Mouse (Mus musculus): Measurements from ENCODE around the gene St7. TPM values are rescaled to one million over a fixed set of nuclear protein-coding genes. Genes with fewer than 3 reads are reported as not detected.

Gene St7
- polyA plus RNA-seq, 1 experiment = 4.4 TPM

DNA sequence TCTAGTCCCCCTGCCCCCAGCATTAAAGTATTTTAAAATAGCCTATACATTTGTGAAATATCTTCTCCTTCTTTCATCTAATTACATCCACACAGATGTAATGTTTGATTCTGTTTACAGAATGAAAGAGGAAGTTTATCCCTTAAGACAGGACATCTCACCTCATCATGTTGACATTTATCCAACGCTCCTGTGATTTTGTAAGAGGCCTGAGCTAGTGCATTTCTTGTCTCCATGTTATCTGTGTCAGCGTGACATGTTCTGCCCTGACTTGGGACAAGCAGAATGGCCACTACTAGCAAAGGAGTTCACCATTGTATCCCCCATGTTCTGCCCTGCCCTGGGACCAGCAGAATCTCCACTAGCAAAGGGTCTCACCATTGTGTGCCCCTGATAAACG is 270.7 kb downstream of the St7 start:
- 90% methylated on average over 3 of the region's 3 CpGs for WGBS
- DNase-seq (ENCODE audit: low read depth in 1 of 2, low spot score in 2 of 2) = no peak
- Histone ChIP-seq H3K27me3 (ENCODE audit: control insufficient read depth, insufficient read depth, low read length) (no peaks in the 10 kb centered on the region), H3K36me3 (ENCODE audit: control insufficient read depth, insufficient read depth, low read length) (no peaks in the 10 kb centered on the region), H3K27ac (ENCODE audit: insufficient read depth, low read length) (no peak overlapping the region), H3K4me3 (ENCODE audit: extremely low read depth, insufficient read depth, insufficient read length) (no peak overlapping the region), H3K4me1 (ENCODE audit: control insufficient read depth, insufficient read depth, insufficient read length) (no peaks in the 10 kb centered on the region)
- TF ChIP-seq POLR2A (IDR thresholded peaks at IDR 0.05; ENCODE audit: low read depth, low read length) (no peak), CTCF (IDR thresholded peaks at IDR 0.05; ENCODE audit: extremely low read depth, insufficient read depth, insufficient read length, insufficient replicate concordance) (no peak)

DNA sequence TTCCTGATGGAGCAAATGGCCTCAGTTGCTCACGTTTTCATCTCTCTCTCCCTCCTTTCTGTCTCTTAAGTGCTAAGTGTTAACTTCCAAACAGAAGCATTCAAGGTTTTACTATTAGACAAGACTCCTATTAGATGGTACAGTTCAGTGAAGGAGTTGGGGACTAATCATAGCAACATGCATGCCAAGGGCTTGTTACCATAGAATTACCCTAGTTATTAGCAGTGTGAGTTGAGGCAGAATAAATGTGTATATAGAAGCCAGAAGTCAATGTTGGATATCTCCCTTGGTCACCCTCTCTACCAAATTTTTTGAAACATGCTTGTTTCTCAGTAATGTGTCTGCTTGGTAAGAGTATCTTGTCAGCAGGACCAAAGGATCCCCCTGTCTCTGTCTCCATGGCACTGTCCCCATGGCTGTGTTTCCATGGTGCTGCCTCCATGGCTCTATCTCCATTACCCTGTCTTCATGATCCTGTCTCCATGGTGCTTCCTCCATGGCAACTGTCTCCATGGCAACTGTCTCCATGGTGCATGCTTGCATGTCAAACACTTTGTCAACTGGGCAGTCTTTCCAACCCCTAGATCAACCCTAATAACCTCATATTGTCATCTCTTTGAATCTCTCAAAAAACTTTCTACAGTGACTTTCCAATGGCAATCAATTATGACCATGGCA is 275.9 kb downstream of the St7 start:
- Histone ChIP-seq H3K4me1 (ENCODE audit: control insufficient read depth, insufficient read depth, insufficient read length) (no peaks in the 10 kb centered on the region), H3K27ac (ENCODE audit: insufficient read depth, low read length) (no peak overlapping the region), H3K36me3 (ENCODE audit: control insufficient read depth, insufficient read depth, low read length) (no peaks in the 10 kb centered on the region), H3K27me3 (ENCODE audit: control insufficient read depth, insufficient read depth, low read length) (no peaks in the 10 kb centered on the region), H3K4me3 (ENCODE audit: extremely low read depth, insufficient read depth, insufficient read length) (no peak overlapping the region)
- TF ChIP-seq POLR2A (IDR thresholded peaks at IDR 0.05; ENCODE audit: low read depth, low read length) (no peak), CTCF (IDR thresholded peaks at IDR 0.05; ENCODE audit: extremely low read depth, insufficient read depth, insufficient read length, insufficient replicate concordance) (no peak)
- DNase-seq (ENCODE audit: low read depth in 1 of 2, low spot score in 2 of 2) = no peak
- 89% methylated on average over 1 of the region's 1 CpGs for WGBS

DNA sequence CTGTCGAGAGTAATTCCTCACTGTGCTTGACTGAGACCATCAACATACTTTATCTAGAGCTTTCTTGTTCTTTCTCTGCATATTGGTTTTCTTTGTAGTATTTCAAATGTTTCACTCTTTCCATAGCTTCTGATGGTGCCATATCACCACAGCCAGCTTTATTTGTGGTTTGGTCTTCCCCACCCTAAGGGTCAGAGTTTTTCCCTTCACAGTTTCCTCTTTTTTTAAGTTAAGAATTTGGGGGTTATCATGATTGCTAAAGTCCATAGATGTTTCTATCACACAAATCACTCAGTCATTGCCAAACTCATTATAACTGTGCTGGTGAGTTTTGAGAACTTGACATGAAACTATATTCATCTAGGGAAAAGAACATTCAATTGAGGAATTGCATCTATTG is 277.1 kb downstream of the St7 start:
- no peaks in the 10 kb centered on the region for H3K36me3 ChIP-seq (ENCODE audit: control insufficient read depth, insufficient read depth, low read length)
- H3K27me3 ChIP-seq (ENCODE audit: control insufficient read depth, insufficient read depth, low read length) = no peaks in the 10 kb centered on the region
- DNase-seq (ENCODE audit: low read depth in 1 of 2, low spot score in 2 of 2) = no peak
- WGBS = 33% methylated on average over 1 of the region's 1 CpGs
- no peaks in the 10 kb centered on the region for H3K4me1 ChIP-seq (ENCODE audit: control insufficient read depth, insufficient read depth, insufficient read length)
- TF ChIP-seq POLR2A (IDR thresholded peaks at IDR 0.05; ENCODE audit: low read depth, low read length) = no peak
- no peak for TF ChIP-seq CTCF (IDR thresholded peaks at IDR 0.05; ENCODE audit: extremely low read depth, insufficient read depth, insufficient read length, insufficient replicate concordance)
- H3K27ac ChIP-seq (ENCODE audit: insufficient read depth, low read length) = no peak overlapping the region
- H3K4me3 ChIP-seq (ENCODE audit: extremely low read depth, insufficient read depth, insufficient read length) = no peak overlapping the region

DNA sequence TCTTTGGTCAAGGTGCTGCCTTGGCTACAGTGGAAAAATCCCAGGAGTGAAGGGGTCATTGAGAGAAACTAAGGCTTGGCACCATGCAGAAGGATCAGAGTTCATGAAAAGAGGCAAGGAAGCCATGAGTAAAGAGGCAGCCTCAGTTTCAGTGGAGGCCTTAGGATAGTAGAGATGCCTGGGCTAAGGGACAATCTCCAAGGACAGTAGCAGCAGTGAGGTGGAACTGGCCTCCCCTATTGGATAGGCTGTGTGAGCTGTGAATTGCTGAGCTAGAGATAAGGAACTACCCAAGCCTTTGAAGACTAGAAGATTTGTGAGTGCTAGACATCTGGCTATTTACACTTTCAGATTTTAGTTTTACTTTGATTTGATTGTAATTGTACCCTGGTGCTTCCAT is 278.7 kb downstream of the St7 start:
- no peak overlapping the region for H3K4me3 ChIP-seq (ENCODE audit: extremely low read depth, insufficient read depth, insufficient read length)
- TF ChIP-seq CTCF (IDR thresholded peaks at IDR 0.05; ENCODE audit: extremely low read depth, insufficient read depth, insufficient read length, insufficient replicate concordance) = no peak
- no peak for DNase-seq (ENCODE audit: low read depth in 1 of 2, low spot score in 2 of 2)
- no peak overlapping the region for H3K27ac ChIP-seq (ENCODE audit: insufficient read depth, low read length)
- H3K27me3 ChIP-seq (ENCODE audit: control insufficient read depth, insufficient read depth, low read length) = no peaks in the 10 kb centered on the region
- no peaks in the 10 kb centered on the region for H3K4me1 ChIP-seq (ENCODE audit: control insufficient read depth, insufficient read depth, insufficient read length)
- no peaks in the 10 kb centered on the region for H3K36me3 ChIP-seq (ENCODE audit: control insufficient read depth, insufficient read depth, low read length)

DNA sequence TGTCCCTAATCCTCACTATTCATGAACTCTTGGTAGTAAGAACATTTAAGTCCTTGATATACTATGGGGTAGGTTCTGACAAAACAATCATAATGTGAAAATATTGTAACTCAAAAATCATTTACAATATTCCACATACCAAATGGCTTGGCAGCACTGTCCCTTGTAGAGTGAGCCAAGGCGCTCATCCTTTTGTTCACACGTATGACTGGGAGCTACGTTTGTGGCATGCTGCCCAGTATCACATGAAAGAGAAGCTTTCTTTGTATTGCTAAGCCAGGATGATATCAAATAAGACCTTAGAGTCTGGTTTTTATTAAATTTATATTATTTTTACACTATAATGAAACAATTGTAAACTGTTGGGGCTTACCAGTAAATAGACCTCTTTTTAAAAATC is 281.7 kb downstream of the St7 start:
- Histone ChIP-seq H3K4me1 (ENCODE audit: control insufficient read depth, insufficient read depth, insufficient read length) (no peaks in the 10 kb centered on the region), H3K27me3 (ENCODE audit: control insufficient read depth, insufficient read depth, low read length) (no peaks in the 10 kb centered on the region), H3K36me3 (ENCODE audit: control insufficient read depth, insufficient read depth, low read length) (no peaks in the 10 kb centered on the region), H3K4me3 (ENCODE audit: extremely low read depth, insufficient read depth, insufficient read length) (no peak overlapping the region), H3K27ac (ENCODE audit: insufficient read depth, low read length) (no peak overlapping the region)
- no peak for TF ChIP-seq CTCF (IDR thresholded peaks at IDR 0.05; ENCODE audit: extremely low read depth, insufficient read depth, insufficient read length, insufficient replicate concordance)
- no peak for TF ChIP-seq POLR2A (IDR thresholded peaks at IDR 0.05; ENCODE audit: low read depth, low read length)
- 92% methylated on average over 3 of the region's 3 CpGs for WGBS
- no peak for DNase-seq (ENCODE audit: low read depth in 1 of 2, low spot score in 2 of 2)

DNA sequence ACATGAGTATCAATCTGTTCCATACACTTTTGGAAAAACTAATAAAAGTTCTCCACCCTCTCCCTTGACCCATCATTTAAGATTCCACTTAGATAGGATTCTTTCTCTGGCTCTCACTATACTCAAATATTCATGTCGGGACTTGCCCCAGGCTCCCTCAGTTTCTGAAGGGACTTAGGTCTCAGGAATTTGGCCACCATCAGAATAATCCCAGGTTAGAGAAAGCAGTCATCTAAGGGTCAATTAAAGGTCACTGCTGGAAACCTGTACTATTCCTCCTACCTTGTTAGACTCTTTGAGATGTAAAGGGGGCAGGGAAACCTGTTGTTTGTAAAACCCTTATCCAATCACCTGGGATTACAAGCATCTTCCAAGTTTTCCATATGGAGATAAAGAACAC is 284.4 kb downstream of the St7 start:
- H3K27me3 ChIP-seq (ENCODE audit: control insufficient read depth, insufficient read depth, low read length) = no peaks in the 10 kb centered on the region
- no peak overlapping the region for H3K27ac ChIP-seq (ENCODE audit: insufficient read depth, low read length)
- H3K4me1 ChIP-seq (ENCODE audit: control insufficient read depth, insufficient read depth, insufficient read length) = no peaks in the 10 kb centered on the region
- no peak overlapping the region for H3K4me3 ChIP-seq (ENCODE audit: extremely low read depth, insufficient read depth, insufficient read length)
- DNase-seq (ENCODE audit: low read depth in 1 of 2, low spot score in 2 of 2) = no peak
- H3K36me3 ChIP-seq (ENCODE audit: control insufficient read depth, insufficient read depth, low read length) = no peaks in the 10 kb centered on the region
- TF ChIP-seq CTCF (IDR thresholded peaks at IDR 0.05; ENCODE audit: extremely low read depth, insufficient read depth, insufficient read length, insufficient replicate concordance) (no peak), POLR2A (IDR thresholded peaks at IDR 0.05; ENCODE audit: low read depth, low read length) (no peak)
- 72% methylated on average over 1 of the region's 1 CpGs for WGBS

DNA sequence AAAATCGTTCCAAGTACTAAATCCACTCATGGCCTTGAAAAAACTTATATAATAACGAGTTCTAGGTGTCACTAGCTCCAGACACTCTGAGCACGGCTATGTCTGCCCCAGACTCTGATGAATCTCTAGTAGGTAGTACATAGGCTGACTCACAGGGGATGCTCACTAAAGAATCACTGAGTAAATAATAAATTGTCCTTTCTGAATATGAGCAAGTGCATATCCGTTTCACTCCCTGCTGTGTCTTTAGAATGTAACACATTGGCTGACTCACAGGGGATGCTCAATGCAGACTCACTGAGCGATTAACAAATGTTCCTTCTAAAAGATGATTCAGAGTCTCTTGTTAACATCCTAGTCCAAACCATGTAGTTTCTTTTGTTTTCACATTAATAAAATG is 285.6 kb downstream of the St7 start:
- TF ChIP-seq POLR2A (IDR thresholded peaks at IDR 0.05; ENCODE audit: low read depth, low read length) = no peak
- Histone ChIP-seq H3K4me3 (ENCODE audit: extremely low read depth, insufficient read depth, insufficient read length) (no peak overlapping the region), H3K27me3 (ENCODE audit: control insufficient read depth, insufficient read depth, low read length) (no peaks in the 10 kb centered on the region), H3K27ac (ENCODE audit: insufficient read depth, low read length) (no peak overlapping the region), H3K4me1 (ENCODE audit: control insufficient read depth, insufficient read depth, insufficient read length) (no peaks in the 10 kb centered on the region), H3K36me3 (ENCODE audit: control insufficient read depth, insufficient read depth, low read length) (no peaks in the 10 kb centered on the region)
- DNase-seq (ENCODE audit: low read depth in 1 of 2, low spot score in 2 of 2) = no peak
- whole genome bisulfite sequencing = 79% methylated on average over 5 of the region's 5 CpGs
